28 mouse cellular contexts compared by ENCODE assay signal in genomic region chr16:44964526-44965374, GRCm38 (mm10). TPM values are rescaled to one million over a fixed set of nuclear protein-coding genes. Genes with fewer than 3 reads are reported as not detected.
DNase-seq lines count a peak whose midpoint lies in the region; ATAC-seq and TF ChIP-seq lines count a peak whose summit lies in the region.
"Had no signal": no experiment of that assay in that cellular context is flagged by ENCODE, and none has a peak within 500 bp of the region (broad histone marks: within the 10 kb centered on the region; RNA-seq: fewer than 3 reads in every experiment).

No protein-coding gene starts in this region.

- no peak for ATAC-seq in liver, embryonic 11.5 days (replicated peaks; ENCODE audit: low FRiP score)
- peak; percentile 57 for ATAC-seq in activated CD4-positive, CD25-positive, alpha-beta regulatory T cell, adult 4 months
- ATAC-seq: forebrain, embryonic 16.5 days; Patski had no signal

- no peaks in the 10 kb centered on the region for H3K27me3 ChIP-seq in heart, embryonic 10.5 days (ENCODE audit: insufficient read depth, poor library complexity, severe bottlenecking)
- H3K27me3 ChIP-seq in liver, adult 2 months (ENCODE audit: control insufficient read depth, insufficient read depth, low read length) = no peaks in the 10 kb centered on the region
- H3K27me3 ChIP-seq in liver, embryonic 11.5 days (replicated peaks; ENCODE audit: control insufficient read depth, insufficient read depth, low read length) = no peaks in the 10 kb centered on the region
- H3K27me3 ChIP-seq: limb, embryonic 13.5 days; neural tube, embryonic 12.5 days; Patski had no signal

- no peak overlapping the region for H3K4me3 ChIP-seq in heart, embryonic 10.5 days
- H3K4me3 ChIP-seq in liver, adult 2 months (ENCODE audit: insufficient read depth, low read depth, low read length) = no peak overlapping the region
- H3K4me3 ChIP-seq in liver, embryonic 11.5 days (ENCODE audit: low read depth, low read length) = no peak overlapping the region
- H3K4me3 ChIP-seq: limb, embryonic 13.5 days; midbrain, embryonic 10.5 days; neural tube, embryonic 12.5 days had no signal

- WGBS in heart, embryonic 10.5 days = 67% methylated on average over 6 of the region's 6 CpGs
- 71% methylated on average over 6 of the region's 6 CpGs for WGBS in liver, adult 2 months
- 51% methylated on average over 6 of the region's 6 CpGs for WGBS in liver, embryonic 11.5 days

- no peak for TF ChIP-seq CTCF in liver, adult 2 months (IDR thresholded peaks at IDR 0.05; ENCODE audit: low read depth, low read length)

- no peaks in the 10 kb centered on the region for H3K79me2 ChIP-seq in liver, adult 2 months (ENCODE audit: control insufficient read depth, insufficient read depth, low read length)

- H3K27ac ChIP-seq in heart, embryonic 10.5 days = peak overlapping the region; percentile 19; the same call in 1 of the 2 replicates
- no peak overlapping the region for H3K27ac ChIP-seq in liver, adult 2 months (replicated peaks; ENCODE audit: insufficient read depth, low read depth, low read length)
- H3K27ac ChIP-seq in liver, embryonic 11.5 days (ENCODE audit: low read depth, low read length) = no peak overlapping the region
- H3K27ac ChIP-seq: limb, embryonic 13.5 days; midbrain, embryonic 10.5 days; neural tube, embryonic 12.5 days had no signal

- no peaks in the 10 kb centered on the region for H3K36me3 ChIP-seq in heart, embryonic 10.5 days
- no peaks in the 10 kb centered on the region for H3K36me3 ChIP-seq in liver, adult 2 months (ENCODE audit: control insufficient read depth, insufficient read depth, low read length)
- H3K36me3 ChIP-seq in liver, embryonic 11.5 days (ENCODE audit: control insufficient read depth, insufficient read depth, low read length) = no peaks in the 10 kb centered on the region
- H3K36me3 ChIP-seq: limb, embryonic 13.5 days; midbrain, embryonic 10.5 days; neural tube, embryonic 12.5 days had no signal

- no peaks in the 10 kb centered on the region for H3K4me1 ChIP-seq in heart, embryonic 10.5 days
- H3K4me1 ChIP-seq in liver, adult 2 months (ENCODE audit: control insufficient read depth, insufficient read depth, low read length) = peaks cover 2% of the 10 kb centered on the region; the same call in 1 of the 2 replicates
- no peaks in the 10 kb centered on the region; the same call in 1 of the 2 replicates for H3K4me1 ChIP-seq in liver, embryonic 11.5 days (replicated peaks; ENCODE audit: control insufficient read depth, insufficient read depth, low read length)
- H3K4me1 ChIP-seq: midbrain, embryonic 10.5 days; neural tube, embryonic 12.5 days had no signal

- TF ChIP-seq POLR2A in liver, adult 2 months (IDR thresholded peaks at IDR 0.05; ENCODE audit: extremely low read depth, insufficient read depth, low read length) = no peak

- DNase-seq in heart, embryonic 10.5 days (ENCODE audit: low spot score) = no peak
- no peak for DNase-seq in heart, postnatal 4 days
- peak; percentile 17 for DNase-seq in liver, adult 2 months (ENCODE audit: extremely low read depth, low read depth, low spot score)
- no peak for DNase-seq in liver, embryonic 11.5 days (ENCODE audit: low spot score)
- DNase-seq in CD4-positive helper T cell, adult 2 months (ENCODE audit: low read depth, low spot score) = peak; percentile 54
- no peak for DNase-seq in adrenal gland, adult 2 months
- DNase-seq in cerebellum, adult 11 months = no peak
- DNase-seq: adrenal gland, postnatal 25 days; cerebellum, adult 11-12 months; cerebellum, postnatal 14 days; embryo, embryonic 11 days; gastrocnemius, postnatal 25 days; kidney, postnatal 36 days; layer of hippocampus, adult 9-11 months; lung, adult 2 months; lung, postnatal 4 days; right cerebral cortex, postnatal 4 days; thymus, postnatal 14 days had no signal

- no peak overlapping the region for H3K4me2 ChIP-seq in liver, embryonic 11.5 days
- H3K4me2 ChIP-seq: limb, embryonic 13.5 days; neural tube, embryonic 12.5 days had no signal

- H3K9me3 ChIP-seq in heart, embryonic 10.5 days = no peaks in the 10 kb centered on the region
- no peaks in the 10 kb centered on the region for H3K9me3 ChIP-seq in liver, embryonic 11.5 days (ENCODE audit: control insufficient read depth, low read length)
- H3K9me3 ChIP-seq: limb, embryonic 13.5 days; midbrain, embryonic 10.5 days; neural tube, embryonic 12.5 days had no signal

- H3K9ac ChIP-seq in liver, adult 2 months (ENCODE audit: low read depth, low read length) = no peak overlapping the region
- H3K9ac ChIP-seq in liver, embryonic 11.5 days (ENCODE audit: low read depth, low read length) = no peak overlapping the region
- H3K9ac ChIP-seq: limb, embryonic 13.5 days; neural tube, embryonic 12.5 days had no signal

RNA-seq across cellular contexts. Expression of gene Cd200r3, which starts 21.3 kb away (rescaled TPM):
- 0.36 and 0.54 TPM in 2 replicates for polyA plus RNA-seq in heart, embryonic 10.5 days (2016; fragmentation: Nextera tagmentation; extraction: Ambion mirVana)
- total RNA-seq in heart, postnatal 4 days (2021) = under 1 TPM; 0.32 to 0.57 TPM
- total RNA-seq in liver, adult 2 months (2014; rRNA removed) = 0.18 and 0.27 TPM in 2 replicates
- polyA plus RNA-seq in liver, adult 2 months (2012; rRNA removed) = not detected in 2 replicates
- polyA plus RNA-seq in liver, embryonic 11.5 days (2014; fragmentation: Nextera tagmentation; extraction: Ambion mirVana) = 0.58 and 0.64 TPM in 2 replicates
- 1 to 10 TPM in 1 of 2 experiments, under 1 TPM in 1; 0.57 to 1.1 TPM for polyA plus RNA-seq in activated CD4-positive, CD25-positive, alpha-beta regulatory T cell, adult 4 months (2017; shearing (Covaris generic))
- not detected for total RNA-seq in adrenal gland, adult 2 months (2021)
- polyA plus RNA-seq in adrenal gland, adult 2 months (2012; rRNA removed) = not detected in 2 replicates
- total RNA-seq: adrenal gland, postnatal 25 days; gastrocnemius, postnatal 25 days; hematopoietic stem cell, adult 5-6 weeks; left cerebral cortex, postnatal 14 days had no signal
- polyA plus RNA-seq: forebrain, embryonic 16.5 days; intestine, embryonic 14.5 days; kidney, embryonic 14.5 days; midbrain, embryonic 10.5 days; neural tube, embryonic 12.5 days; Patski had no signal

Comparison
In these comparisons a context has a peak if more than half of its experiments do, and no peak if none do; other contexts are left out.
1. DNase-seq: peak in liver, adult 2 months (single experiment) and CD4-positive helper T cell, adult 2 months (single experiment); none in heart, embryonic 10.5 days (single experiment), heart, postnatal 4 days (single experiment), liver, embryonic 11.5 days (single experiment), adrenal gland, adult 2 months (single experiment) and cerebellum, adult 11 months (single experiment).